Mouse (Mus musculus) myocyte (in vitro differentiated cells): ENCODE measurements around the gene Napsa.

Experiments
- E2F4 ChIP-seq: IDR thresholded peaks from one replicate; pipeline ENCODE4 v1.6.1; 2011; ENCODE audit warnings: mild to moderate bottlenecking, control low read depth, moderate library complexity; ENCODE audit not compliant: insufficient read depth
- MAX ChIP-seq: IDR thresholded peaks from one replicate; pipeline ENCODE4 v1.6.1; 2011; ENCODE audit warnings: low read depth, mild to moderate bottlenecking, control low read depth
- POLR2A ChIP-seq: IDR thresholded peaks from one replicate; pipeline ENCODE4 v1.6.1; 2011; ENCODE audit warnings: low read depth, mild to moderate bottlenecking, control low read depth, moderate library complexity; ENCODE audit not compliant: insufficient read length

DNA sequence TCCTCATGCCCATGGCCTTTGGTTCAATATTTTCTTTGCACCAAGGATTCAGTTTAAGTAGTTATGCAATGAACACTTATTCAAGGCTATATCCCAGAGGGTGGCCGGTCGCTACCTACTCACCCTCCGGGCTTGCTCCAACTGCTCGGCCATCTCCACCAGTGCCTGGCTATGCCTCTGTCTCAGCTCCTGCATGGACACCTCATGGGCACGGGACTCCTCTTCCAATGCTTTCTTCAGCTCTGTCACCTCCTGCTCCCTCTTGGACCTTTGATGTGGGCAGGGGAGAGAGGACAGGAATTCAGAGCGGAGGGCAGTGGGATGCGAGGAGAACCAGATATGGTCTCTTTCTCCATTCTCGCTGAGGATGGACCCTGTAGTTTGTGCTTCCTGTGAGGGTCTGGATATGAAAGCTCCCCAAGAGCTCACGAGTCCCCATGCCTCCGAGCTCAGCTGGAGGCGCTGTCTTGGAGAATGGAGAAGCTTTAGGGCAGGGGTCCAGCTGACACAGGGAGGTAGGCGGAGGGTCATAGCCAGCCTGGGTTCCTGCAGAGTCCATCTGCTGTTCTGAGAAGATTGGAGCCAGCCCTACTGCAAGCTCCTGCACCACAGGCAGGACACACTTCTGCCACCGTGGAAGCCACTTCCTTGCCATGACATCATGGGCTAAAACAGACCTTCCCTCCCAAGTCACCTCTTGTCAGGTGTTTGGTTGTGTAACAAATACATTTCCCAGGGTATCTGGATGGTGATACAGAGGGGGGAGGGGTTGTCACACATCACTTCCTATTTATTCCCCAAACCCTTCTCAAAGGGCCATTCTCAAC lies 53.3 kb downstream of the Napsa start:
- no peak for TF ChIP-seq E2F4
- no peak for TF ChIP-seq MAX
- no peak for TF ChIP-seq POLR2A
